Mouse (Mus musculus): Measurements from ENCODE around the gene Spp2. TPM values are rescaled to one million over a fixed set of nuclear protein-coding genes. Genes with fewer than 3 reads are reported as not detected.

Spp2 gene
- polyA plus RNA-seq, 1 experiment from 2014 or later, result 0.47 TPM

Other genes starting within 250 kb of the Spp2 start
- gene Ugt1a5, start 240.9 kb upstream of the Spp2 start, polyA plus RNA-seq (2014; fragmentation: Nextera tagmentation; extraction: Ambion mirVana), result not detected in 2 replicates
- gene Ugt1a2, start 206.4 kb upstream of the Spp2 start, polyA plus RNA-seq (2014; fragmentation: Nextera tagmentation; extraction: Ambion mirVana), result not detected in 2 replicates
- 12.9 and 14.2 TPM in 2 replicates for gene Dnajb3, start 201.2 kb upstream of the Spp2 start, polyA plus RNA-seq (2014; fragmentation: Nextera tagmentation; extraction: Ambion mirVana)
- not detected in 2 replicates for gene Ugt1a1, start 195.0 kb upstream of the Spp2 start, polyA plus RNA-seq (2014; fragmentation: Nextera tagmentation; extraction: Ambion mirVana)
- 0.66 and 1.8 TPM in 2 replicates for gene Mroh2a, start 180.0 kb upstream of the Spp2 start, polyA plus RNA-seq (2014; fragmentation: Nextera tagmentation; extraction: Ambion mirVana)
- 52.9 and 80.2 TPM in 2 replicates for gene Hjurp, start 129.3 kb upstream of the Spp2 start, polyA plus RNA-seq (2014; fragmentation: Nextera tagmentation; extraction: Ambion mirVana)
- 0.14 TPM in 1 of 2 replicates, not detected in the other for gene Trpm8, start 129.3 kb upstream of the Spp2 start, polyA plus RNA-seq (2014; fragmentation: Nextera tagmentation; extraction: Ambion mirVana)
- not detected in 2 replicates for gene Glrp1, start 103.1 kb downstream of the Spp2 start, polyA plus RNA-seq (2014; fragmentation: Nextera tagmentation; extraction: Ambion mirVana)